Mouse (Mus musculus) hindbrain, embryonic 16.5 days (tissue): Measurements from ENCODE around the gene Sys1. TPM values are rescaled to one million over a fixed set of nuclear protein-coding genes. Genes with fewer than 3 reads are reported as not detected.

Source experiments
- ATAC-seq: fragments of 200-750 bp; cut with Nextera tagmentation; 2 replicates; pipeline ENCODE4 v1.8.0; 2017; ENCODE audit warnings: moderate TSS enrichment, moderate library complexity
- H3K27ac ChIP-seq: fragments of 300-500 bp; sonication (generic); 2 replicates; pipeline ENCODE4 v1.5.1; 2014; ENCODE audit warnings: low read depth, mild to moderate bottlenecking, control low read depth, low read length, moderate library complexity
- H3K27me3 ChIP-seq: fragments of 300-500 bp; sonication (generic); replicated peaks from 2 replicates; pipeline ENCODE4 v1.6.1; 2014; ENCODE audit warnings: low read length; ENCODE audit not compliant: control insufficient read depth, insufficient read depth
- H3K36me3 ChIP-seq: fragments of 300-500 bp; sonication (generic); 2 replicates; pipeline ENCODE4 v1.6.1; 2014; ENCODE audit warnings: mild to moderate bottlenecking, low read length, moderate library complexity, mixed read lengths; ENCODE audit not compliant: control insufficient read depth, insufficient read depth
- H3K4me1 ChIP-seq: fragments of 300-500 bp; sonication (generic); 2 replicates; pipeline ENCODE4 v1.6.1; 2014; ENCODE audit warnings: low read depth, low read length; ENCODE audit not compliant: control insufficient read depth, insufficient read depth
- H3K4me2 ChIP-seq: fragments of 300-500 bp; sonication (generic); 2 replicates; pipeline ENCODE4 v1.6.1; 2014; ENCODE audit warnings: mild to moderate bottlenecking, low read length, control low read depth, moderate library complexity
- H3K4me3 ChIP-seq: fragments of 300-500 bp; sonication (generic); 2 replicates; pipeline ENCODE4 v1.5.1; 2014; ENCODE audit warnings: mild to moderate bottlenecking, low read length, control low read depth, moderate library complexity
- H3K9ac ChIP-seq: fragments of 300-500 bp; sonication (generic); 2 replicates; pipeline ENCODE4 v1.6.1; 2014; ENCODE audit warnings: low read depth, mild to moderate bottlenecking, control low read depth, low read length, moderate library complexity
- H3K9me3 ChIP-seq: fragments of 300-500 bp; sonication (generic); 2 replicates; pipeline ENCODE4 v1.6.1; 2014; ENCODE audit warnings: mild to moderate bottlenecking, low read length, moderate library complexity; ENCODE audit not compliant: control insufficient read depth
- WGBS: fragments of 180-500 bp; shearing (Covaris S2); extraction: QIAGEN DNeasy Blood & Tissue Kit; methylation state at CpG from one replicate; pipeline ENCODE4 v1.1.7; 2014; 5-methylcytosine and 5-hydroxymethylcytosine counted together
- polyA plus RNA-seq: library from polyadenylated mRNA; unstranded; fragments of >200 nt; fragmentation: Nextera tagmentation; extraction: Ambion mirVana; gene quantifications from 2 replicates; pipeline ENCODE4 v1.2.1, GENCODE M21; 2015

The Sys1 gene
- polyA plus RNA-seq, 1 experiment from 2014 or later: 89.7 TPM

- Histone ChIP-seq H3K4me3 (no peak overlapping the region), H3K27ac (no peak overlapping the region), H3K4me1 (no peaks in the 10 kb centered on the region), H3K4me2 (no peak overlapping the region), H3K36me3 (no peaks in the 10 kb centered on the region), H3K9me3 (peaks cover 3% of the 10 kb centered on the region; the same call in 1 of the 2 replicates), H3K27me3 (no peaks in the 10 kb centered on the region), H3K9ac (no peak overlapping the region)
- no peak for ATAC-seq
- 77% methylated on average over 10 of the region's 10 CpGs for WGBS
Measured at GRCm38 (mm10) chr2:164523301-164523773, 66.6 kb downstream of the Sys1 start.

- Histone ChIP-seq H3K27me3 (no peaks in the 10 kb centered on the region), H3K4me1 (no peaks in the 10 kb centered on the region), H3K27ac (no peak overlapping the region), H3K9me3 (no peaks in the 10 kb centered on the region; the same call in 1 of the 2 replicates), H3K36me3 (no peaks in the 10 kb centered on the region), H3K9ac (no peak overlapping the region), H3K4me2 (no peak overlapping the region), H3K4me3 (no peak overlapping the region)
- no peak for ATAC-seq
- WGBS: 77% methylated on average over 5 of the region's 5 CpGs
Measured at GRCm38 (mm10) chr2:164528557-164528956, 71.8 kb downstream of the Sys1 start.

Other genes starting within 250 kb of the Sys1 start
- gene Wfdc15b, start 235.3 kb upstream of the Sys1 start, polyA plus RNA-seq: not detected in 2 replicates
- not detected in 2 replicates for gene Svs2, start 218.5 kb upstream of the Sys1 start, polyA plus RNA-seq
- gene Svs3b, start 200.3 kb upstream of the Sys1 start, polyA plus RNA-seq: not detected in 2 replicates
- gene Svs4, start 178.5 kb upstream of the Sys1 start, polyA plus RNA-seq: not detected in 2 replicates
- not detected in 2 replicates for gene Svs3a, start 167.7 kb upstream of the Sys1 start, polyA plus RNA-seq
- not detected in 2 replicates for gene Svs6, start 140.2 kb upstream of the Sys1 start, polyA plus RNA-seq
- gene Svs5, start 124.2 kb upstream of the Sys1 start, polyA plus RNA-seq: not detected in 2 replicates
- 0.66 and 0.75 TPM in 2 replicates for gene Slpi, start 67.9 kb upstream of the Sys1 start, polyA plus RNA-seq
- 0.06 and 0.15 TPM in 2 replicates for gene Rbpjl, start 53.8 kb upstream of the Sys1 start, polyA plus RNA-seq
- gene Matn4, start 51.8 kb upstream of the Sys1 start, polyA plus RNA-seq: 3.8 TPM in 2 replicates
- 13.0 and 15.3 TPM in 2 replicates for gene Sdc4, start 13.1 kb upstream of the Sys1 start, polyA plus RNA-seq
- gene Gm20458, start 4.0 kb downstream of the Sys1 start, polyA plus RNA-seq: 4.1 and 12.3 TPM in 2 replicates
- not detected in 2 replicates for gene Trp53tg5, start 16.8 kb downstream of the Sys1 start, polyA plus RNA-seq
- gene Dbndd2, start 29.1 kb downstream of the Sys1 start, polyA plus RNA-seq: 23.8 and 27.3 TPM in 2 replicates
- gene Pigt, start 40.6 kb downstream of the Sys1 start, polyA plus RNA-seq: 97.7 and 101 TPM in 2 replicates
- gene Wfdc2, start 105.4 kb downstream of the Sys1 start, polyA plus RNA-seq: 2.9 TPM in 2 replicates
- not detected in 2 replicates for gene Spint3, start 116.5 kb downstream of the Sys1 start, polyA plus RNA-seq
- gene Wfdc6a, start 128.5 kb downstream of the Sys1 start, polyA plus RNA-seq: 0.20 TPM in 2 replicates
- not detected in 2 replicates for gene Eppin, start 136.6 kb downstream of the Sys1 start, polyA plus RNA-seq
- not detected in 2 replicates for gene Wfdc6b, start 156.6 kb downstream of the Sys1 start, polyA plus RNA-seq
- not detected in 2 replicates for gene Wfdc8, start 156.7 kb downstream of the Sys1 start, polyA plus RNA-seq
- gene Wfdc16, start 181.8 kb downstream of the Sys1 start, polyA plus RNA-seq: not detected in 2 replicates
- gene Wfdc10, start 199.1 kb downstream of the Sys1 start, polyA plus RNA-seq: not detected in 2 replicates
- not detected in 2 replicates for gene Wfdc9, start 199.6 kb downstream of the Sys1 start, polyA plus RNA-seq
- not detected in 2 replicates for gene Wfdc11, start 217.1 kb downstream of the Sys1 start, polyA plus RNA-seq
- 0.15 TPM in 1 of 2 replicates, not detected in the other for gene Wfdc13, start 228.1 kb downstream of the Sys1 start, polyA plus RNA-seq
- not detected in 2 replicates for gene Spint4, start 241.5 kb downstream of the Sys1 start, polyA plus RNA-seq